Mouse (Mus musculus) liver, postnatal 0 days (tissue): ENCODE data around the gene Uaca.

Experiments
- CTCF ChIP-seq: sonication (generic); IDR thresholded peaks from 2 replicates; pipeline ENCODE4 v1.5.1; 2016; ENCODE audit warnings: antibody characterized with exemption, low read depth
- EP300 ChIP-seq: IDR thresholded peaks from 2 replicates; pipeline ENCODE4 v1.6.1; 2016; ENCODE audit warnings: antibody characterized with exemption, low read depth, mild to moderate bottlenecking

- TF ChIP-seq EP300 (no peak), CTCF (no peak)
Observed at GRCm38 (mm10) chr9:60830079-60830478, 35.7 kb downstream of the Uaca start.
